Mouse (Mus musculus) midbrain, postnatal 0 days (tissue): ENCODE data around the gene Fgfr1op2. TPM values are rescaled to one million over a fixed set of nuclear protein-coding genes. Genes with fewer than 3 reads are reported as not detected.
A peak's percentile ranks its signal among the peaks of the same experiment; 100 is the strongest.

Experiments used
- ATAC-seq: fragments of 200-750 bp; cut with Nextera tagmentation; 2 replicates; pipeline ENCODE4 v1.8.0; 2017; ENCODE audit warnings: moderate number of reproducible peaks, mild to moderate bottlenecking, moderate TSS enrichment, moderate library complexity; ENCODE audit not compliant: low FRiP score
- DNase-seq: peaks from one replicate; pipeline ENCODE4 v3.0.0-alpha.2; 2015; ENCODE audit warnings: low spot score
- H3K27ac ChIP-seq: fragments of 300-500 bp; sonication (generic); 2 replicates; pipeline ENCODE4 v1.5.1; 2014; ENCODE audit warnings: low read depth, mild to moderate bottlenecking, low read length, mixed read lengths
- H3K27me3 ChIP-seq: fragments of 300-500 bp; sonication (generic); 2 replicates; pipeline ENCODE4 v1.6.1; 2014; ENCODE audit warnings: low read length, control low read depth, mixed read lengths; ENCODE audit not compliant: insufficient read depth
- H3K36me3 ChIP-seq: fragments of 300-500 bp; sonication (generic); 2 replicates; pipeline ENCODE4 v1.6.1; 2014; ENCODE audit warnings: low read length, control low read depth, mixed read lengths; ENCODE audit not compliant: insufficient read depth
- H3K4me1 ChIP-seq: fragments of 300-500 bp; sonication (generic); 2 replicates; pipeline ENCODE4 v1.6.1; 2014; ENCODE audit warnings: mild to moderate bottlenecking, control low read depth, antibody characterized with exemption, low read length, mixed read lengths; ENCODE audit not compliant: insufficient read depth
- H3K4me2 ChIP-seq: fragments of 300-500 bp; sonication (generic); 2 replicates; pipeline ENCODE4 v1.6.1; 2014; ENCODE audit warnings: low read depth, mild to moderate bottlenecking, low read length, mixed read lengths; ENCODE audit not compliant: poor library complexity, severe bottlenecking
- H3K4me3 ChIP-seq: fragments of 300-500 bp; sonication (generic); 2 replicates; pipeline ENCODE4 v1.5.1; 2014; ENCODE audit warnings: low read depth, mild to moderate bottlenecking, low read length, moderate library complexity
- H3K9ac ChIP-seq: fragments of 300-500 bp; sonication (generic); replicated peaks from 2 replicates; pipeline ENCODE4 v1.6.1; 2014; ENCODE audit warnings: mild to moderate bottlenecking, low read length, moderate library complexity, mixed read lengths; ENCODE audit not compliant: poor library complexity, severe bottlenecking
- H3K9me3 ChIP-seq: fragments of 300-500 bp; sonication (generic); 2 replicates; pipeline ENCODE4 v1.6.1; 2016; ENCODE audit warnings: low read length, control low read depth
- CTCF ChIP-seq: IDR thresholded peaks from 2 replicates; pipeline ENCODE4 v1.5.1; 2016; ENCODE audit warnings: antibody characterized with exemption, mild to moderate bottlenecking
- WGBS: fragments of 180-500 bp; shearing (Covaris S2); extraction: QIAGEN DNeasy Blood & Tissue Kit; methylation state at CpG from one replicate; pipeline ENCODE4 v1.1.7; 2014; 5-methylcytosine and 5-hydroxymethylcytosine counted together
- polyA plus RNA-seq: library from polyadenylated mRNA; unstranded; fragments of >200 nt; fragmentation: Nextera tagmentation; extraction: Ambion mirVana; gene quantifications from 2 replicates; pipeline ENCODE4 v1.2.1, GENCODE M21; 2015
- total RNA-seq: library from RNA; depleted of rRNA; stranded (reverse); fragments of >200 nt; gene quantifications from 2 replicates; pipeline ENCODE4 v1.2.3, GENCODE M21; 2014; rRNA removed

Gene Fgfr1op2
- total and polyA plus RNA-seq, 2 experiments from 2014 or later = 20.9 to 37.7 TPM

GRCm38 (mm10) chr6:146640068-146640965 lies 63.3 kb downstream of the Fgfr1op2 start:
- ATAC-seq = no peak
- H3K9ac ChIP-seq = no peak overlapping the region
- no peaks in the 10 kb centered on the region for H3K36me3 ChIP-seq
- H3K27ac ChIP-seq = no peak overlapping the region
- DNase-seq = no peak
- no peaks in the 10 kb centered on the region for H3K9me3 ChIP-seq
- TF ChIP-seq CTCF = no peak
- no peaks in the 10 kb centered on the region for H3K27me3 ChIP-seq
- H3K4me2 ChIP-seq = no peak overlapping the region
- WGBS = 89% methylated on average over 7 of the region's 7 CpGs
- H3K4me1 ChIP-seq = no peaks in the 10 kb centered on the region; the same call in 1 of the 2 replicates
- H3K4me3 ChIP-seq = no peak overlapping the region

- Histone ChIP-seq H3K27ac (no peak overlapping the region), H3K4me1 (no peaks in the 10 kb centered on the region; the same call in 1 of the 2 replicates), H3K9ac (no peak overlapping the region), H3K4me3 (no peak overlapping the region), H3K9me3 (no peaks in the 10 kb centered on the region), H3K4me2 (no peak overlapping the region), H3K27me3 (no peaks in the 10 kb centered on the region), H3K36me3 (no peaks in the 10 kb centered on the region)
- no peak for ATAC-seq
- WGBS = 89% methylated on average over 6 of the region's 6 CpGs
- no peak for TF ChIP-seq CTCF
- DNase-seq = no peak
Observed at GRCm38 (mm10) chr6:146640991-146641390, 64.0 kb downstream of the Fgfr1op2 start.

GRCm38 (mm10) chr6:146641621-146642210 lies 64.7 kb downstream of the Fgfr1op2 start:
- 0 out of 2 replicates have a peak, but pooled peaks have one; percentile 4 for ATAC-seq
- Histone ChIP-seq H3K4me1 (no peaks in the 10 kb centered on the region; the same call in 1 of the 2 replicates), H3K9me3 (no peaks in the 10 kb centered on the region), H3K4me2 (peak overlapping the region; percentile 48), H3K36me3 (no peaks in the 10 kb centered on the region), H3K4me3 (peak overlapping the region; percentile 83), H3K27ac (no peak overlapping the region), H3K9ac (peak overlapping the region; percentile 5; the same call in 1 of the 2 replicates), H3K27me3 (no peaks in the 10 kb centered on the region)
- TF ChIP-seq CTCF = no peak
- DNase-seq = no peak
- WGBS = 70% methylated on average over 11 of the region's 11 CpGs

- Histone ChIP-seq H3K9ac (peak within 1 kb of the TSS; percentile 81), H3K4me3 (peak within 1 kb of the TSS; percentile 83), H3K9me3 (no peaks in the 10 kb centered on the region), H3K4me2 (peak within 1 kb of the TSS; percentile 84), H3K4me1 (no peaks in the 10 kb centered on the region; the same call in 1 of the 2 replicates), H3K27me3 (no peaks in the 10 kb centered on the region), H3K27ac (peak within 1 kb of the TSS; percentile 79), H3K36me3 (no peaks in the 10 kb centered on the region)
- DNase-seq = peak; percentile 99
- under 1% methylated on average over 60 of the region's 60 CpGs for WGBS
- ATAC-seq = peak; percentile 98
- peak; percentile 62 for TF ChIP-seq CTCF
Observed at GRCm38 (mm10) chr6:146642276-146643183, 65.5 kb downstream of the Fgfr1op2 start, which contains the start of the genes Med21 and Tm7sf3. TSS of gene Med21 (plus strand) at chr6:146642547. TSS of gene Tm7sf3 (minus strand) at chr6:146642824.

GRCm38 (mm10) chr6:146643184-146643570 lies 66.2 kb downstream of the Fgfr1op2 start:
- DNase-seq (no peak), ATAC-seq (no peak)
- TF ChIP-seq CTCF = no peak
- WGBS = 43% methylated on average over 11 of the region's 11 CpGs
- H3K27ac ChIP-seq = peak overlapping the region; percentile 79; the same call in 1 of the 2 replicates
- H3K36me3 ChIP-seq = no peaks in the 10 kb centered on the region
- peak overlapping the region; percentile 83 for H3K4me3 ChIP-seq
- H3K27me3 ChIP-seq = no peaks in the 10 kb centered on the region
- peak overlapping the region; percentile 81 for H3K9ac ChIP-seq
- no peaks in the 10 kb centered on the region for H3K9me3 ChIP-seq
- no peaks in the 10 kb centered on the region; the same call in 1 of the 2 replicates for H3K4me1 ChIP-seq
- H3K4me2 ChIP-seq = peak overlapping the region; percentile 84

Other genes with a start within 250 kb of the Fgfr1op2 start
- 12.9 and 15.9 TPM in 2 replicates for gene Itpr2, start 75.0 kb upstream of the Fgfr1op2 start, total RNA-seq
- gene Itpr2, start 75.0 kb upstream of the Fgfr1op2 start, polyA plus RNA-seq = 9.1 and 9.6 TPM in 2 replicates
- 20.8 and 36.2 TPM in 2 replicates for gene Ints13, start 632 bp downstream of the Fgfr1op2 start, total RNA-seq
- 18.1 and 18.4 TPM in 2 replicates for gene Ints13, start 632 bp downstream of the Fgfr1op2 start, polyA plus RNA-seq
- 34.6 and 50.9 TPM in 2 replicates for gene Med21, start 65.3 kb downstream of the Fgfr1op2 start, total RNA-seq
- 101 and 106 TPM in 2 replicates for gene Med21, start 65.3 kb downstream of the Fgfr1op2 start, polyA plus RNA-seq
- 44.3 and 49.8 TPM in 2 replicates for gene Tm7sf3, start 65.6 kb downstream of the Fgfr1op2 start, total RNA-seq
- 36.3 and 38.3 TPM in 2 replicates for gene Tm7sf3, start 65.6 kb downstream of the Fgfr1op2 start, polyA plus RNA-seq
- gene Stk38l, start 147.8 kb downstream of the Fgfr1op2 start, total RNA-seq = 6.6 and 8.2 TPM in 2 replicates
- gene Stk38l, start 147.8 kb downstream of the Fgfr1op2 start, polyA plus RNA-seq = 12.4 and 12.9 TPM in 2 replicates
- 2.5 and 6.4 TPM in 2 replicates for gene Arntl2, start 218.9 kb downstream of the Fgfr1op2 start, total RNA-seq
- gene Arntl2, start 218.9 kb downstream of the Fgfr1op2 start, polyA plus RNA-seq = 4.5 and 6.4 TPM in 2 replicates